Mouse (Mus musculus): ENCODE measurements around the gene Klhl8.
"Not testable (repeated sequence)": the region's sequence is repeated elsewhere in the genome, so short reads cannot be mapped to it uniquely, and the experiment has no call there.

Klhl8 gene

DNA sequence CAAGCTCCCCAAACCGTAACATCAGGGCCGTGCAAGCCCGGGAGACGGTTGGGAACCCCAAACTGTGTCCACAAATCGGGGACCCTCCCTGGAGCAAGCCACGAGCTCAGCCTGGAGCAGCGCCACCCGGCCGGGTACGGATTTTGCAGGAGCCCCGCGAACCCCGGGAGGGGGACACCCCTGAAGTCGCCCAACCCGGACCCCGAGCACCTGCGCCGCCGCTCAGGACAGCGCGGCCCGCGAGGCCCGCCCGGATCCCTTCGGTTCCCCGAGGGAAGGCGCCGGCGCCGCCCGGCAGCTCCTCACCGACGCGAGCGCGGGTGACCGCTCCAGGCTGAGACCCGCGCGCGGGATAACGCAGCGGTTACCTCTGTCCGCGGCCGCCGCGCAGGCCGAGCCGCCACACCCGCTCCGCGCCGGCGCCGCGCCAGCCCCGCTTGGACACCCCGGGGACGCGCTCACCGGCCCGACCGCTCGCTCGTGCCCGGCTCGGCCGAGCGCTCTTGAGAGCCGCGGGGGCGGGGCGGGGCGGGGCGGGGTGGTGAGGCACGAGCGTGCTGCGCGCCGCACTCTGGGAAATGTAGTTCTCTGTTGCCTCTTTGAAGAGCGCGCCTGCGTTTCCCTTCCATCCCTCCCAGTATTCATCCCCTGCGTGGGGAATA, at the start of gene Klhl8:
Gene Klhl8 (minus strand): TSS at position 512 of the 662 bp plus-strand sequence.
- peak; percentile 91 for DNase-seq

DNA sequence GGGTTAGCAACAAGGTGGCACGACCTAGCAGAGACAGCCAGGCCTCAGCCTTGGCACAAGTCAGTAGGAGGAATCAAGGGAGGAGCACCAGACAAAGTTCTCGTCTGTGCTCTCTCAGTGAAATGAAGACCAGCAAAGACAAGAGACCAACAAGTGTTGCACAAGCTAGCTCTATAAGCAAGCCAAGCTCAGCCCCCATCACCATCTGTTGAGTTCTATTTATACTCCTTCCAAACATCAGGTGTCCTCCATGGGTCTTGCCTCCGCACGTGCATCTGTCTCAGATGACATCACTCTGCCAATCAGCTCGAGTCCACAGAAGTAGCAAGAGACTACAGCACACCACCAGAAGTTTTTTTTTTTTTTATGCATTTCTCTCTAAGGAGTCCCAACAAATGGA, 43.6 kb upstream of the Klhl8 start:
- peak; percentile 32 for DNase-seq

DNA sequence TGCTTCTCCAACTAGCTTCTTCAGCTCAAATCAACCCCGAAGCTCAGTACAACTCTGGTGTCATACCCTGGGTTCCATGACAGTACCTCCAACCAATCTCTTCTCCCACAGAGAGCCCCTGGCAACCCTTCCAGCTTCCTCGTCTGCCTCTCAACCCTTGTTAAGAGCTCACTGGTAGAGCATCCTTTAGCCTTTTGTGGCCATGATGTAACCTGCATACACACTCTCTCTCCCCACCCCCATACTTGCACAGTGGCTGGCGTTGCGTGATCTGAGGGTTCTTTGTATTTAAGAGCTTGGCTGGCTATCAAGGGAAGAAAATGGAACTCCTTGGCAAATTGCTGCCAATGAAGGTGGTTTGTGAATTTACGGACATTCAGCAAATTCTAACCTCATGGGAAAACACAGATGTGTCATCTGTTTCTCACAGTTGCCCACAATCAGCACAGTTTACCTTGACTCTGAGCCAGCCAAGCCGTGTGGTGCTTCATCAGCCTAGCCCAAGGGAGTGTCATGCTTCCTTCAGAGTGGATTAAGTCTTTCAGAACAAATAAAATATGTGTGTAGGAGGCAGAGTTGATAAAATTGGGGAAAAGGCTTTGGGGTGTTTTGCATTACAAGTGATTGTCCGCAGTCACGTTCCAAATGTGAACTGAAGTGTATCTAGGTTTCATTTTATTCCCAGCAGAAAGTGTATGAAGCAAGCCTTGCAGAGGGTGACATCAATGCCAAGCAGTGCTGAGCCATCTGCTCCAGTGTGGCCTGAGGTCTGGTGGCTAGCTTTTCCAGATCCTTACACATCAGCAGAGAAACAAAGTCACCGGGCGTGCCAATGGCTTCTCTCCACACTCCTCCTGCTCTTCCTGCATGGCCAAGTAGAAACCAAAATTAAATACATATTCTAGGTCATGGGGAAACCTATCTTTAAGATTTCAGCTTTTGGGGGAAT, 42.4 kb upstream of the Klhl8 start:
- DNase-seq: peak; percentile 37

DNA sequence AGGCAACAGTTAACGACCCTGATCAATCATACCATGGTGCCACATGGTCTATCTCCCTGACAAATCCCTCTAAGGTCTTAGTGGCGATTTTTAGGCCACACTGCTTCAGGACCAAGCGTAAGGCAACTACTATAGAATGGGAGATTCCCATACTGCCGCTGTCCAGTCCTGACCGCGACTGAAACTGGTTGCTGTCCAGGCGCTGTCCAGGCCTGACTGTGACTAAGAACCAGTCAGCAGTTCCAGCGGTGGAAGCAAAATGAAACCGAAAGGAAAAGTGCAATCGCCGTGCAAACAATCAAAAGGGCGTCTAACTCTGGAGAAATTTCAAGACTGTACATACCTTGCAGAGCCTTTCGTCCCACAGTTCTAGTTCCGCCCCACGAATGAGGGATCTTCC, 39.1 kb upstream of the Klhl8 start:
- DNase-seq: not testable (repeated sequence)

DNA sequence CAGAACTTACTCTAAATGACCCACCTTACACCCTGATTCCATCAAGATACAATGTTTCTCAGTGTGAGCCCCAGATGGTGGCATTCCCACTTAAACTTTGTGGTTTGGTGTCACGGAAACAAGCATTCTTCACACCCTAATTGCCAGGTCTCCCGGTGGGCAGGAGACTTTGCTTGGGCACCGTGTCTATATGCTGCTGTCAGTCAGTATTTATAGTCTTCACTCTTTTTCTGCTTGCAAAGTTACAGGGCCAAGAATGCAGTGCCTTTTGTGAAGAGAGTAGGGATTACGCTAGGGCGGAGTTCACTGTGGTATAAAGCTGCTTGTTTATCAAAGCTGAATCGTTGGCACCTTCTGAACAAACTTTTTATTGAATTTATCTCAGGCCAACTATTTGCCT, 32.1 kb upstream of the Klhl8 start:
- DNase-seq: no peak

DNA sequence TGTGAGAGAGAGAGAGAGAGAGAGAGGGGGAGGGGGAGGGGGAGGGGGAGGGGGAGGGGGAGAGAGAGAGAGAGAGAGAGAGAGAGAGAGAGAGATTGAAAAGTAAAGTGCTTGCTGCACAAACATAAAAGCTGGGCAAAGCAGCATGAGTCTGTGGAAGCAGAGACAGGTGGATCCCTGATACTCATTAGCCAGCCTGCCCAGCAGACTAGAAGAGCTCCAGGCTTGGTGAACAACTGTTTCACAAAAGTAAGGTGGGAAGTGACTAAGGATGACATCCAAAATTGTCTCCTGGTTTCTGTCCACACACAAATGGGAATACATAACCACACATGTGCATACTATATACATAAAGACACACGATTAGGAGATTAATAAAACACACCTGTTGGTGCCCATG, 28.8 kb upstream of the Klhl8 start:
- DNase-seq: no peak

DNA sequence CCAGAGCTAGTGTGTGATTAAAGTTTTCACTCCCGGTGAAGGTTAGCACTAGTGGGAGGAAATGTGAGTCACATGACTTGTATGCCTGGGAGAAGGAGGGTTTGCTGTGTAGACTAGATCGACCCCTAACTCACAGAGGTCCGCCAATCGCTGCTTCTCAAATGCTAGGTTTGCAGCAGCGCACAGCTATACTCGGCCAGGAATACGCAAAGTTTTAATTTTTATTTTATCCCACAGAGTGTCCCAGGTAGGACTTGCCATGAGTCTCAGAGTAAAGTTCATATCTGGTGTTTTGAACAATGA, 28.2 kb upstream of the Klhl8 start:
- no peak for DNase-seq

DNA sequence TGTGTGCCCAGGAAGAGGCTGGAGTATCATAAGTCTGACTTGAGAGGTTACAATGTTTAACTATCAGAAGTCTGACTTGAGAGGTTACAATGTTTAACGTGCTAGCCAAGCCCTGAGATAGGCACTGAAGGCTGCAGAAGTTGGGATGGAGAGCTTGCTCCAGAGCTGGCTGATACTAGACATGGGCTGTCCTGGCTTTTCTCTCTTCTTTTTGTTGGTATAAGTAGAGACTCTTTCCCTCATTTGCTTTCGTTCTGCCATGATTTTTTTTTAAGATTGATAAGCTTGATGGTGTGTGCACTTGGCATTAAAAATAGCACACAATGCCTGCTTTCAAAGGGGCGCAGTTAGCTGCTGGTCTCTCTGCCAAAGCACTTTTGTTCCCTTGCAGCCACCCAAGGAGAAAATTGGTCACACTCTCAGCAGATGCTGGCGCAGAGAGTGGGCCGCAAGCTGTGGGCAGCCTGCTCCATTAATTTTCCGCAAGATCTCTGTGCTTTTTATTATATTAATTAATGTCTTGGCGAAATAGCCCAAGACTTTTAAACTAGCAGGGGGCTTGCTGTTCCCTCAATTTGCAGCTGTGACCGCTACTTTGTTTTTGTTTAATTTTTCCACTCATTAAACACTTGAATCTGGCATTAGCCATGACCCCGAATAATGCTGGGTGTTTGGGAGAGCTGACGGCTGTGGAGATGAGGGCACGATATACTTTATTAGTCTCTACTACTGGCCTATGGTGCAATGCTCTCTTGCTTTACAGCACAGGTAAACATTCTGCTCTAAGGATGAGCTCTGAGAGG, 27.7 kb upstream of the Klhl8 start:
- no peak for DNase-seq

DNA sequence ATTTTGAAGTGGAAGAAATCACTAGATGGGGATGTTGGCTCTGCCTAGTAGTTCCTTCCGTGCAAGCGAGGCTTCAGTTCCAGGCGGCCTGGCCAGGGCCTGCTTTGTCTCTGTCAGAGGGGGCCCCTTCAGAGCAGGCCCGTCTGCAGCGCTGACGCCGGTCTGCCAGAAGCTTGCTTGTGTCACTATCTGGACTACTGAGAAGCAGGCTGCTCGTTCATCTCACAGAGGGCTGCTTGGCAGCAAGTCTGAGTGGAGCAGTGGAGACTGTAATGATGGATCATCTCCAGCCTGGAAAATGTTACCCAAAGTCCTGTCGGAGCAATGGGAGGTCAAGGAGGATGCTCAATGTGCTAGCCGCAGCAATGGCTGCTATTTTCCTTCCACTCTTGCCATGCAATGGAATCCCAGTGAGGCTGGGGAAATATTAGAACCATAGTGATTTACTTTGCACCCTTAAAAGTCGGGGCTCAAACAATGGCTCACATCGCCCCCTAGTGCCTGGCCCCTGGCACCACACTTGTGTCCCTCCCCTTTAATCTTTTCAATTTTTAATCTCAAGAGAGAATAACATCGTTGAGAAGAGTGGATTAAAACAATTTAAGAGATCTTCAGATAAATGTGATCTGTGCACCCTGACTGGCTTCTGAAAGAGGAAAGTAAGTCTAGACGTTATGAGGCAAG, 26.0 kb upstream of the Klhl8 start:
- DNase-seq: no peak

DNA sequence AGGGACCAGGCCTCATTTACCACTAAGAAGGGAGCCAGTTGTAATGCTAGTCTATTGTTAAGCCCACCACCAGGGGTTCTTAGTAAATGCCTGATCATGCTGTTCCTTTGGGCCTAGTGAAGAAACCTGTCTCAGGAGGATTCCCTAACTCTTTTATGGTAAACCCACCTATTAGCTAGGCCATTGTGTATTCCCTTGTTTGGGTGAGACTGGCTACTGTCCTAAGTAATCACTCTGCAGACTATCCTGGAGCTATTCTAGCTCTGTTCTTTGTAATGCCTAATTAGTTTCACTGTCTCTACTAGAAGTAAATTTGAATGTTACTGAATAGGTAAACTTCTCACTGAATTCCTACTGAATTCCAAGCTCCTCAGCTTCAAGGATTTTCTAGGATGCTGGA, 20.9 kb upstream of the Klhl8 start:
- DNase-seq: not testable (repeated sequence)

DNA sequence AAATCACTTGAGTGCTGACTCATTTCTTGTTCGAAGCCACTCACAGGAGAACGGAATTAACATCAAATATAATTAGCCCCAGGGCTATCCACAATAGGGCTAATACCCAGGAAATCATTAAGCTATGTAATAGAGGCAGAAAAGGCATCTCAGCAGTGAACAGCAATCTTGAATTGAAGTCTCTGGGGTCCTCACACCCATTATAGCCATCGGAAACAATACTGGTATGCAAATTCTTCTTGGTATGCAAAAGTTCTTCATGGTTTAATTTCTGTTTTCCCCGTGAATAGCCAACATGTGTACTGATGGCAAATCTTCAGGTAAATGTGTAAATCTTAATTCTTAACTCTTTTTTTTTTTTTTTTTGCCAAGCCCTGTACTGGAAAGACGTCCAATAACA, 19.5 kb upstream of the Klhl8 start:
- DNase-seq: no peak

DNA sequence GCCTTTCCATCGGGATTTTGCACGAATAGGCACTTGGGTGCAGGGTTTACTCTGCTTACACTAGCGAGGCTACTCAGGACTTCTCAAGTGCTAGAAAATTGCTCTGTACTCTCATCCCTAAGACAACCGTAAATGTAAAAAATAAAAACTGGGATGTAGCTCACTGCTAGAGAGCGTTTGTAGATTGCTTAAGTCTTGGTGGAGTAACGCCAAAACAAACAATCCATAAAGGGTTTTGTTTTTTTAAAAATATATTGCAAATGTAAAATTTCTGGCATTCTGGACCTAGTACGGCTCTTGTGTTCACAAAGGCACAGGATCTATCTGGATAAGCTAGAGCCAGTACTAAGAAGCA, 17.1 kb upstream of the Klhl8 start:
- DNase-seq: no peak

DNA sequence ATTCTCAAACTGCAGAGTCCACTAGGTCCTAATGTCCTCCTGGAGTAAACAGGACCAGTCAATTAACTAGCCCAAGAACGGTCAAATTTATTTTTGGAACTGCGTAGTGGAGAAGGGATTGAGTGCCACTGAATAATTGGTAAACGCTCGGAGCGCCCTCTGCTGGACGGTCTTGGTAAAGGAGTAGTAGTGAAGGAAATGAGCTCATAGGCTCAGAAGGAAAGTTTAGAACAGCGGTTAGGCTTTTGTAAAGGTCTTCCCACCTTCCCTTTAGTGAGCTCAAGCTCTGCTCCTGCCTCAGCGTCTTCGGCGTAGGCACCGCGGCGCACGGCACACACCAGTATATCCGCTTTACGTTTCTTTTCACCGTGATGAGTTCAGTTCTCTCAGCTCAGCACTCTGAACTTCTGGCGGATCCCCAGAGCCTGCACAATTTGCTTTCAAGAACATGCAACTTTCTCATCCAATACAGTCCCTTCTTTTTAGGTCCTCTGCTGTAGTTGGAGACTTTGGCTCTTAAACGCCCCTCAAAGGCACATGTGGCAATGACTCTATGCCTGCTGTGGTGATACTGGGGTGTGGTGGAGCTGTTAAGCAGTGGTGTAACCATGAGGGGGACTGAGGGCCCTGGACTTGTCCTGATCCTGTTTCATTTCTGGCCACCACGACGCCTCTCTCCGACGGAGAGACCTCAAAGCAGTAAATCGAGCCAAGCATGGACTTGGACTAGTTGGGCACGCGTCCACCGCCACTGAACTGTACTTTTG, 16.6 kb upstream of the Klhl8 start:
- DNase-seq: peak; percentile 84

DNA sequence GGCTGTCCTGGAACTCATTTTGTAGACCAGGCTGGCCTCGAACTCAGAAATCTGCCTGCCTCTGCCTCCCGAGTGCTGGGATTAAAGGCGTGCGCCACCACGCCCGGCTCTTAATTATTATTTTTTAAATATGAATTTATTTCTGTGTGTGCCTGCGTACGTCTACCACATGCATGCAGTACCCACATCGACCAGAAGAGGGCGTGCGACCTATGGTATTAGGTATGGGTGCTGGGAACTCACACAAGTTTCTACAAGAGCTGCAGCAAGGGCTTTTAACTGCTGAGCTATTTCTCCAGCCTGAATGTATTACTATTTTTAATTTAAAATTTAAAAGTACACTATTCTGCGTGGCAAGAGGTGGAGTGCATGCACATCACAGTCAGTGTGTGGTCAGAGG, 15.3 kb upstream of the Klhl8 start:
- no peak for DNase-seq

DNA sequence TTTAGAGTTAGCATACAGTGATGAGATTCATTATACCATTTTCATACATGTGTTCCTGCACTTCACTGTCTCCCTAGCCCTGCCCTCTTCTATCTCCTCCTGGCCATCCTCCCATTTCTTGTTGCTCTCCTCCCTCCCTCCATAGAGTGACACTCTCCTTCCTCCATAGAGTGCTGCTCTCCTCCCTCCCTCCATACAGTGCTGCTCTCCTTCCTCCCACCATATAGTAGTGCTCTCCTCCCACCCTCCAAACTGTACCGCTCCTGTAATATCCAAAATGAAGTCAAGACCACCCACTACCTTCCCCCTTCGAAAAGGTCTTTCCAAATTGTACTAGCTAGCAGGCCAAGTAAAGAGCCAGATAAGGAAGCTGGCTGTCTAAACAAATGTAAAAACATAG, 12.7 kb upstream of the Klhl8 start:
- no peak for DNase-seq

DNA sequence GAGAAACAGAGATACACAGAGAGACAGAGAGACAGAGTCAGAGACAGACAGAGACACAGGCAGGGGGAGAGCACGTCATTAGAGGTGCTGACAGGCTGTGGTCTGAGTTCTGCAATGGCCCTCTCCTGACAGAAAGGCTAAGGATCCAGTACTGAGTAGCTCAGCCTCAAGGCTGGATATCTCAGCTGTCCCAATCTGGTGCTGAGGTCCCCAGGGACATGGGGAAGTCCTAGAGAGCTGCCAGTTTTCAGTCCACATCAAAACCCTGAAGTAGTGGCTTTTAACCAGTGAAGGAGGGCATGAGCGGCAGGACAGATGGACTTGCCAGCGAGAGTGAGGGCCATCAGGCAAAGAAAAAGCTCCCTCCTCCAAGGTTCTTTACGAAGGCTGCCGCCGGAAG, 12.0 kb upstream of the Klhl8 start:
- DNase-seq: no peak

DNA sequence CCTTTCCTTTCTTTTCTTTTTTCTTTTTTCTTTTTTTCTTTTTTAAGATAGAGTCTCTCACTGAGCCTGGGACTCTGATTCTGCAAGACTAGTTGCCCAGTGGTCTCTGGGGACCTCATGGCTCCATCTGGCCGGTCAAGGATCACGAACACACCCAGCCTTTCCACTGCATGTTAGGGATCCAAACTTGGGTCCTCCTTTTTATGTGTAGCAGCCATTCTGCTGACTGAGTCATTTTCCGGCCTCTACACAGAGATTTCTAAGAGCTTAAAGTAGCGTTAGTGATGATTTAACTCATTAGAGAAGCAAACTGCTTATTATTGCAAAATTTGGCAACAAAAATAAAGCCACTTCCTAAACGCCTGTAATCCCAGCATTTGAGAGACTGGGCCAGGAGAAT, 11.4 kb upstream of the Klhl8 start:
- DNase-seq: no peak

DNA sequence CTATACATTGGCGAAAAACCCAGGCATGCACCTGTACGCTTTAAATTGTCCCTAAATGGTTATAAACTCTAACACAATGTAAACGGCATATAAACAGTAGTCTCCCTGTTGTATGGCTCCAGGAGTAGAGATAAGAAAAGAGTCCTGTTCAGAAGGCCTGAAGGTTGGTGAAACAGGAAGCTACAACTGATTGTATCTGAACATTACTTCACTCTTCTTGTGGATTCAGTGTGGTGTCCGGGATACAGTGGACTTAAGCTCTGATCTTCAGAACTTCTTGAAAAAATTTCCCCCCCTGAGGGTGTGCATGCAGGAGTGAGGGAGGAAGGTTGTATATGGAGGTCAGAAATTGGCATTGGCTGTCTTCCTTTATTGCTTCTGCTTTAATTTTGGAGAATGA, 8.4 kb upstream of the Klhl8 start:
- DNase-seq: no peak

DNA sequence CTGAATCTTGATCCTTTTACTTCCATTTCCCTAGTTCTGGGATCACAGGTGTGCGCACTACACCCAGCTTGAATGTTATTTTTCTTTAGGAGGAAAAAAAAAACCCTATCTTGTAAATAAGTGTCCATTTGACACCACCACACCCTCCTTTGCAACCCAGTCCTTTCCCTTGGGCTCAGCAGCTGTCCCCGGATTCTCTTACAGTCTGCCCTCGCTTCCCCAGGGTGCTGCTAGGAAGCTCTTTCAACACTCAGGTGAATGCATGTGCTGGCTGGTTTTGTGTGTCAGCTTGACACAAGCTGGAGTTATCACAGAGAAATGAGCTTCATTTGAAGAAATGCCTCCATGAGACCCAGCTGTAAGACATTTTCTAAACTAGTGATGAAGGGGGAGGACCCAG, 7.2 kb upstream of the Klhl8 start:
- no peak for DNase-seq

DNA sequence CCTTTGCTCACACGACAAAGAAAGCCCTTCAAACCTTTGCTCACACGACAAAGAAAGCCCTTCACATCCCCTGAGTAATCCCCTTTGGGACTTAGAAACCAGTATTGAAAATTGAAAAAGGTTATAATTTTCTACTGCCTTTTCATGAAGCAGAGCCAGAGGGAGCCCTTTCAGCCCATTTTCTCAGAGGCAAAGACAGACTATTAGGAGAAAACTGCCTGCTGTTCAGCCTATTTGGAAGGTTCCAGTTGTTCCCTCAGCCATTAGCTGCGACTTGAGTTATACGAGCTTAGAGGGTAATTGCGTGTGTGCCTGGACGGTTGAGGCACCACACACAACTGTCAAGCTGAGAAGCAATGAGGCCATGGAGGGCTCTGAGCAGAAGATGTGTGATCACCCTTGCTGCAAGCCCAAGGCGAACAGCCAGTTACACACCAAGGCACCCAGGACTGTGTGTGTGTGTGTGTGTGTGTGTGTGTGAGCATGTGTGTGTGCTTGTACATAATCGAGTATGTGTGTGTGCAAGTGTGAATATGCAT, 6.4 kb upstream of the Klhl8 start:
- DNase-seq: no peak

DNA sequence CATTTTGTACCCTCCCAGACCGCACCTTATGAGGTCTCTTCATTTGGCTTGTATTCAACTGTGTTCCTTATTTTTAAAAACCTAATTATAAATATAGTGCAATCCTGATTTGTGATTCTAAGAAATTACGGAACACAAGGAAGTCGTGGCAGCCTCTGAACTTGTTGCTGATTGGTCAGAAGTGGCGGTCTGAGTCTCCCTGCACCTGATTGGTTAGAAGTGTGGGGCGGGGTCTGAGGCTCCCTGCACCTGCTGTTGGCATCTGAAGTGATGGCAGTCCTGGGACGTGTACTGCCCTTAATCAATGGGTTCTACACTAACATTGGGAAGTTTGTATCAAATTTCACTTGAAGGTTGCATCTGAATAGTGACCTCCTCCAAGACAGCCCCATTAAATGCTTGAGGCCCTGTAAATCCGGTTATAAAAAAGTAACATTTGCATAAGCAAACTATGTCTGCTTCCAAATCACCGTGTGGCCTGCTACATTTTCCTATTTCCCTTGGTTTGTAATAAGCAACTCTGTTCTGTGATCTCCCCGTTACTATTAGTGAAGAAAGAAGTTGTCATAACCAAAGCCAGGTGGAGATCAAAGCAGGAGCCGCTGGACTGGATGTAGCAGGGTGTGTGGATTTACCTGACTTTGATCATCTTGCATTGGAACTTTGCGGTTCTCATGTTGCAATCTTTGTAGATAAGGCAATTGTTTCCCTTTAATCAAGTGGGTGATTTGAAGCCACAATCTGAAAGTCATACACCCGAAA, 5.7 kb upstream of the Klhl8 start:
- DNase-seq: no peak
